Mouse (Mus musculus): Measurements from ENCODE around the gene Olfr507.
"Not testable (repeated sequence)": the region's sequence is repeated elsewhere in the genome, so short reads cannot be mapped to it uniquely, and the experiment has no call there.

Olfr507 gene

GRCm38 (mm10) chr7:108621514-108621913, at the start of gene Olfr507:
Gene Olfr507 (plus strand): TSS chr7:108621814.
- no peak for DNase-seq (ENCODE audit: low spot score)

- DNase-seq (ENCODE audit: low spot score), result no peak
Observed at GRCm38 (mm10) chr7:108589797-108590196, 31.8 kb upstream of the Olfr507 start.

GRCm38 (mm10) chr7:108601916-108602315, 19.7 kb upstream of the Olfr507 start:
- not testable (repeated sequence) for DNase-seq (ENCODE audit: low spot score)

DNA sequence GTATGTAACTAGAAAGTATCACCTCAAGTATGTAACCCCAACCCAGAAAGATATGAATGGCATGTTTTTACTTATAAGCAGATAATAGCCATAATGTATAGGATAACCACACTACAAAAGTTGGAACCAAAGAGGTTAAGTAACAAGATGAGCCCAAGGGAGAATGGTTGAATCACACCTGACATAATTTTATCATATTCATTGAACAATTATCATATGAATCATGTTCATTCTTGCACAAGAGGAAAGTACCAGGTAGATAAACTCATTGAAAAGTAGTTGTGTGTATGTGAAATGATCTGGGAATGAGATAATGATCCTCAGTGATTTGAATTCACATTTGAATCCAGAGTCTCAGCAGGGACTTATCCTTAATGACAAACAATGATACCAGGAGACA, 11.1 kb upstream of the Olfr507 start, which contains the start of gene Olfr506:
Gene Olfr506 (plus strand): TSS at position 301 of the 400 bp plus-strand sequence.
- DNase-seq (ENCODE audit: low spot score), result no peak

- DNase-seq (ENCODE audit: low spot score), result no peak
Observed at GRCm38 (mm10) chr7:108614110-108614509, 7.5 kb upstream of the Olfr507 start.

GRCm38 (mm10) chr7:108616781-108617180, 4.8 kb upstream of the Olfr507 start:
- DNase-seq (ENCODE audit: low spot score), result not testable (repeated sequence)

DNA sequence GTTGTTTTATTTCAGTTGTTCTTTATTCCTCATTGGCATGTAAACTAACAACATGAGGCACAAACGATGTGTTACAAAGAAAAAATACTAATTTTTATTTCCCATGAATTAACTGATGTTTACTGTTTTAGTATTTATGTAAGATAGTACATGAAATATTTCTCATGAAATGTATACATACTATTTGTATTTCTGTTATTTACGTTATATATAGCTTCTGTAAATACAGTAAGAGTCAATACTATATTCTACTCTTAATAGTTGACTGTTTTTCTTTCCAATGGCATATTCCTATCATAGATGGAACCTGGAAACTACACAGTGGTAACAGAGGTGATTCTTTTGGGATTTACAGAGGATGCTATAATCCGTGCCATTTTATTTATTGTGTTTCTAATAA, 8.1 kb downstream of the Olfr507 start, which contains the start of gene Olfr508:
Gene Olfr508 (plus strand): TSS at position 301 of the 400 bp plus-strand sequence.
- no peak for DNase-seq (ENCODE audit: low spot score)

DNA sequence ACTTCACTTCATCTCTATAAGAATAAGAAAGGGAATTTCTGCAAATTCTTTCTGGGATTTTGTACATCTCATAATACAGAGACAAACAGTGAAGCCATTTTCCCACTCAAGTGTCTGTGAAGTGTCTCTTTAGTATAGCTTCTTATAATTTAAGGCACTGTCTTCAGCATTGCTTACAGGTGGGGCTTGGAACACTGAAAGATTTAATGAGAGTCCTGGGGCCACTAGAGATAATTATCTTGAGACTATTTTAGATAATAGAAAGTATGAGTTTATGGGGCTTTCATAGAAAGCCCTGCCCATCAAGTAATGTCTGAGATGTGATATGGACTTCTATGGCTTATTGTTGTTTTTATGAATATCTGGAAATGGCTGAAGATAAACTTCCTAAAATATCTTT, 30.2 kb downstream of the Olfr507 start, which contains the start of gene Olfr509:
Gene Olfr509 (minus strand): TSS at position 101 of the 400 bp plus-strand sequence.
- DNase-seq (ENCODE audit: low spot score), result no peak

GRCm38 (mm10) chr7:108662419-108662818, 40.8 kb downstream of the Olfr507 start:
- DNase-seq (ENCODE audit: low spot score), result no peak

DNA sequence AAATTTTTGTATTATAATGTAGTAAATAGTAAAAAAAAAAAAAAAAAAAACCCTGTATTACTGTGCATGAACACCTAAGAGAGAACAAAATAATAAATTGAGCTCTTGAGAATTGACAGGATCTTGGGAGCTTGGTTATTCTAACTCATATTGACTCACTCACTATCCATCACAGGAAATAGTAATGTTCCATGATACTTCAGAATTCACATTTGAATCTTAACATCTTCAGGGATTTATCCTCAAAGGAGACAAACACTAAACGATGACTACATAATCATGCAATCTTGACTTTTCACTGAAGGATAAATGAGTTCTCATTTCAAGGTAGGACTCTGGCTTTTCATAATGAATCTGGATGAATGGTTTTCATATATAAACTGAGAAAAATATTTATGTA, 44.5 kb downstream of the Olfr507 start, which contains the start of gene Olfr510:
Gene Olfr510 (plus strand): TSS at position 301 of the 400 bp plus-strand sequence.
- no peak for DNase-seq (ENCODE audit: low spot score)

DNA sequence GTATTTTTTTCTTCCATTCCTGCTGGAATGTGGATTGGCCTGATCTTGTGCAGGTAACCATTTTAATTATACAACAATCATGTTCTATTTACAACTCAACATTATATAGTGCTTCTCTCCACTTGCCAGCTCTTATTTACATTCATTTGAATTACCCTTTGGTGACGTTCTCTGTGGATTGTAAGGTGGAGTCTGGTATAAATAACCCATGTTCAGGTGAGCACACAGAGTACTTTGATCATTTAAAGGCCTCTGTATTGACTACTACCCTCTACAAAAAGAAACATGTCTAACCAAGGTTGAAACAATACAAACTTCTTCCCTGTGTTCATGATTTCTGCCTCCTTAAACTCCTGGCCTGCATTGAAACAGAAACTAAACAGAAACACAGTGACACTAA, 49.4 kb downstream of the Olfr507 start:
- no peak for DNase-seq (ENCODE audit: low spot score)
